Mouse (Mus musculus) mammary gland, adult 2 months (tissue): ENCODE results near the gene E330014E10Rik. TPM values are rescaled to one million over a fixed set of nuclear protein-coding genes. Genes with fewer than 3 reads are reported as not detected.

Experiments used
- polyA plus RNA-seq: library from polyadenylated mRNA; depleted of rRNA; stranded (reverse); fragments of >200 nt; gene quantifications from 2 replicates; pipeline ENCODE4 v1.2.3, GENCODE M21; 2012; ENCODE audit warnings: low replicate concordance; rRNA removed

E330014E10Rik gene
- not detected in 2 replicates for polyA plus RNA-seq

DNA sequence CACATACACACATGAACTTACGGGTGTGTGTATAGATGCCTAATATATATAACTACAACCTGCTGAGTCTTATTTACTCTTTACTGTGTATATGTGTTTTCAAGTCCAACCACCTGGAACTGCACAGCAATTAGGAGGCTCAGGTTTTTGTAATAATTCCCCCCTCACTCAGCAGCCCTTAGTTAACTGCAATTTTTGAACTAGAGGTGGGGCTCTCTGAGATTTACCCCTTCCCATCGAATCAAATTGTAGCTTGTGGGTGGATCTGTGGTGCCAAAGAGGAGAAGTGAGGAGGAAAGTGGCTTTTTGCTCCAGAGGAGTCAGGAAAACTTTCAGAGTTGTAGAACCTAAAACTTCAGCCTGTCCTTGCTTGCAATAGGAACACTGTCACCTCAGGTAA lies at the start of gene E330014E10Rik:
TSS of gene E330014E10Rik (plus strand) at position 301 of the 400 bp plus-strand sequence.

DNA sequence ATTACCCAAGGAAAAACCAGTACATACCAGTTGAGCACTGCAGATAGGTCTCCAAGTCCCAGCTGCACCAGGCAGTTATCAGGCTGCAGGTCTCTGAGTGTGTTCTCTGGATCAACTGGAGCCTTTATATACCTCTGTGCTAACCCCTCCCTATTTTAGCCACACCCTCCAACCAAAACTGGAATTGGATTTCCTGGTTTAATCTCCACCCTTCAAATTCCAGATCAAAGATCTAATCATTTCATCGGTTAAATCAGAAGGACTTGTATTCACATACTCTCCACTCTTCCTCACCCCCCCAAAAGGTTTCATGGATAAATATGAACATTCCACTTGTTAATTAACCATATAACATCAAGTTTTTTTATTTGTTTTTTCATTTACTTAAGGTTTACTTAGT lies 39.7 kb upstream of the E330014E10Rik start, which contains the start of gene Gm7978:
TSS of gene Gm7978 (minus strand) at position 101 of the 400 bp plus-strand sequence.

DNA sequence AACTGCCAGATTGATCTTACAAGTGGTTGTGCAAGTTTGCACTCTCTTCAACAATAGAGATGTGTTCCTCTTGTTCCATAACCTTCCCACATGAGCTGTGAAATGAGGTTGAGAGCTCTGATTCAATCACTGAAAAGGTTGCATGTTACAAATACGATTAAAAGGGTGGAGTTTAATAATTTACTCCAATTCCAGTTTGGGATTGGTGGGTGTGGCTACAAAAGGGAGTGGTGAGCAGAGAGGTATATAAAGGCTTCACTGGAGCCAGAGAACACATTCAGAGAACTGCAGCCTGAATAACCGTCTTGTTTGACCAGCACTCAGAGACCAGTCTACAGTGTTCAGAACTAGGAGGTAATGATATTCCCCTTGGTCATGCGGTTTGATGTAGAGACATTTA lies 34.1 kb upstream of the E330014E10Rik start, which contains the start of gene Gm7982:
TSS of gene Gm7982 (plus strand) at position 301 of the 400 bp plus-strand sequence.

Other genes with a start within 250 kb of the E330014E10Rik start
- not detected in 2 replicates for gene Gm7971, start 181.1 kb upstream of the E330014E10Rik start, polyA plus RNA-seq
- gene Gm7978, start 39.8 kb upstream of the E330014E10Rik start, polyA plus RNA-seq, result not detected in 2 replicates
- gene Gm7982, start 34.0 kb upstream of the E330014E10Rik start, polyA plus RNA-seq, result not detected in 2 replicates
- gene Cxcl13, start 181.0 kb downstream of the E330014E10Rik start, polyA plus RNA-seq, result 4.5 and 6.1 TPM in 2 replicates